Mouse (Mus musculus): ENCODE data around the gene Fam229a. TPM values are rescaled to one million over a fixed set of nuclear protein-coding genes. Genes with fewer than 3 reads are reported as not detected.
A peak's percentile ranks its signal among the peaks of the same experiment; 100 is the strongest.

Gene Fam229a
- polyA plus RNA-seq, 1 experiment from 2014 or later: not detected

DNA sequence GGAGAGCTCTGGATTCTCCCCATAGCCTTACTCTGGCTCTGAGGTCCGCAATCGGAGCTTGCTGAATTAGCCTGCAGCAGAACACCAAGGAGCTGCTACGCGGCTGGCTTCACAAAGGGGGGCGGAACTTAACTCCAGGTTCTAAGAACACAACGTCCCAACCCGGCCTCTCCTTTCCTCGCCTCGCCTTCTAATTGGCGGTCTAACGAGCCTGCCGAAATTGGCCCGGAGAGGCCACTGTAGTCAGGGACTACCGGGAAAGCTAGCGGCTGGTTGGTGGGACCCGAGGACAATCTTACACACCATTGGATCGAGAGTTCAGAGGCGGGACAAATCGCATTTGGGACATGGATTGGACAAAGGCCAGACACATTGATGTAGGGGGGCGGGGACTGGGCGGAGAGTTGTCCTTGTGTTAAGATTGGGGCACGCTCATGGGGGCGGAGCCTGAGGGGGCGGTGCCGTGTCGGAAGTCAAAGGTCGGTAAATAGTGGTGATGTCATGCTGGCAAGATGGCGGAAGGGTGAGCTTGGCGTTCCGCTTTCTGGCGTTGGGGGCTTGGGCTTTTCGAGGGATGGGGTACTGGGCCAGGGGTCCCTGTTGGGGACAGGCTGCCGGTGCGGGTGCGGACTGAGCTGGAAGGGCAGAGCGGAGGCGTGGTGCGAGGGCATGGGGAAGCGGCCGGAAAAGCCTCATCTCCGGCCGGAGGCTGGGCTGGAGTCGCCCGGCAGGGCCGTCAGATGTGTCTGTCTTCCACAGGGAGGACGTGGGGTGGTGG lies 29.6 kb upstream of the Fam229a start, which contains the start of gene Bsdc1:
TSS of gene Bsdc1 (plus strand) at position 399 of the 778 bp plus-strand sequence.
- no peaks in the 10 kb centered on the region for H3K9me3 ChIP-seq
- no peaks in the 10 kb centered on the region for H3K27me3 ChIP-seq
- under 1% methylated on average over 46 of the region's 46 CpGs for WGBS
- H3K36me3 ChIP-seq: peaks cover 28% of the 10 kb centered on the region
- H3K27ac ChIP-seq: peak within 1 kb of the TSS; percentile 92
- peak within 1 kb of the TSS; percentile 86 for H3K9ac ChIP-seq (replicated peaks)
- H3K4me1 ChIP-seq (replicated peaks): peaks cover 13% of the 10 kb centered on the region
- H3K4me3 ChIP-seq (replicated peaks): peak within 1 kb of the TSS; percentile 79
- H3K4me2 ChIP-seq (replicated peaks): peak within 1 kb of the TSS; percentile 86
- ATAC-seq: peak; percentile 99

DNA sequence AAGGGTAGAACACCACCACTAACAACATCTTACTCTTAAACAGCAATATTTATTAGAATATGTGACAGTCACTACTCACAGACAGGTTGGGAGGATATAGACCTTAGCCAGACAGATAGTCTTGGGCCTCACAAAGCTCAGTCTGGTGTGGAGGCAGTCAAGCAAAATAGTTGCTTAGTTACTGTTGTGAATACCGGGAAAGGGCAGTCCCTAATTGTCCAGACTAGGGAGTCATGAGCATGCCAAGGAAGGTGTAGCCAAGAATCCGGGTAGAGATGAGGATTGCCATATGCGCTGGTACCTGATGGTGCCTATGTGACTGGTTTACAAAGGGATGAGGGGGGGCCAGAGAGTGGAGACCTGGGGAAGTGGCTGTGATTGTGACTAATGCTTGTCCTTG lies 28.9 kb upstream of the Fam229a start:
- H3K27ac ChIP-seq: peak overlapping the region; percentile 65; the same call in 1 of the 2 replicates
- no peak for ATAC-seq

DNA sequence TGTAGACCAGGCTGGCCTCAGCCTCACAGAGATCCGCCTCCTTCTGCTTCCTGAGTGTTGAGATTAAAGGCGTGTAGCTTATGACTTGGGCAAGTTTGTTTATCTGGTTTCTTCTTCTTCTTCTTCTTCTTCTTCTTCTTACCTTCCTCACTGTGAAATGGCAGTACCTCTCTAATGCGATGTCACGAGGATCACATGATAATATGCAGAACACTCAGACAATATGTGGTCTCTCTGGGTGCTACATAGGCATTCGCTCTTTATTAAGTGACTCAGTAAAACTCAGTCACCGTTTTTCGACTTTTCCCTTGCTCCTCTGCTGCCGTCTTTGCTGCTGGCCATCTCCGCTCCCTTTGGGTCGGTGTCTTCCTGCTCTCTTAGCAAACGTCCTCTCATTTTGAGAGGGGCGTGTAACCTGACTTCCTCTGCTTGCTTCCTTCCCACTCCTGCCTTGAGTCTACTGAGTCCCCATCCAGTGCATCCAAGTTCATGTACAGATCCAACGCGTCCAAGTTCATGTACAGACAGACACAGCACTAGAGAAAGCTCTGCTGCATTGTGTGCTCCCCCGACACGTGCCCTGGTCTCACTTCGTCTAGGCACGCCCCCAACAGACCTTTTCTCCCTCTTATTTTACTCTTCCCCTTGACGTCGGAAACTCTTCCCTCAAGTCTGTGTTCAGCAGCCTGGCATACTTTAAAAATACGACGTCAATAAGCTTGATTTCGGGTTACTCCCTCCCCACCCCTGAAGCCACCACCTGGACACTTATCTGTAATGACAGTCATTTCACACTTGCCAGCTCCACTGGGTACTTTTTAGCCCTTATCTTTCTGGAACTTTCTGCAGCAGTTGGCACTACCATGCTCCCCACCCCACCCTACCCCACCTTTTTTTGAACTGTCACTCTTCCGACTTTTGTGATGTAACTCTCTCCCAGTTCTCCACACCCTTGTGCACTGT lies 27.6 kb upstream of the Fam229a start:
- no peak for ATAC-seq
- H3K27me3 ChIP-seq: no peaks in the 10 kb centered on the region

More for the DNA sequence above, 28.9 kb upstream of the Fam229a start:
- Histone ChIP-seq H3K9ac (replicated peaks) (peak overlapping the region; percentile 86), H3K9me3 (no peaks in the 10 kb centered on the region), H3K4me2 (replicated peaks) (peak overlapping the region; percentile 86), H3K36me3 (peaks cover 36% of the 10 kb centered on the region), H3K4me1 (replicated peaks) (peaks cover 13% of the 10 kb centered on the region), H3K27me3 (no peaks in the 10 kb centered on the region), H3K4me3 (replicated peaks) (peak overlapping the region; percentile 79)
- WGBS: 41% methylated on average over 3 of the region's 3 CpGs

DNA sequence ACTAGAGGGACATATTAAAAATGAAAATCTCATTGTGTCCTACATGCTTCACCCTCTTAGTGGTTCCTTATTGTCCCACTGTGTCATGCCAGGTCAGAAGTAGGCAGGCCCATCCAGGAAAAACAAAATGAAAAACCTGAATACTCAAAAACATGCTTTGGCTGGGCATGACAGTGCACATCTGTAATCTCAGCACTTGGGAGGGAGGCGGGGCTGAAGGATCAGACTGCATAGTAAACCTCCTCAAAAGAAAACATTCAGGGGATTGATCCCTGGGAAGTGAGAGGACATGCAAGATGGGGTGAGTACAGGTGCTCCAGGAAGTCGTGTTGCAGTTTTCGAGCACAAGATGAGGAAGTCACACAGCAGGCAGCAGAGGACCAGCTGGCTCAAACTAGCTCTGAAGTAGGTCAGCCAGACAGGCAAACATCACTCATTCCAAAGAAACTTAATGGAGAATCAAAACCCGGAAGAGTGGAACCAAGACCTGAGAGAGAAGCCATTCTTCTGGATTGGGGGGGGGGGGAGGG lies 26.6 kb upstream of the Fam229a start:
- Histone ChIP-seq H3K4me2 (replicated peaks) (no peak overlapping the region), H3K27ac (no peak overlapping the region), H3K4me1 (replicated peaks) (peaks cover 13% of the 10 kb centered on the region), H3K9ac (replicated peaks) (no peak overlapping the region), H3K4me3 (replicated peaks) (no peak overlapping the region), H3K9me3 (no peaks in the 10 kb centered on the region), H3K36me3 (peaks cover 58% of the 10 kb centered on the region), H3K27me3 (no peaks in the 10 kb centered on the region)
- WGBS: 84% methylated on average over 4 of the region's 4 CpGs
- no peak for ATAC-seq

More for the DNA sequence above, 27.6 kb upstream of the Fam229a start:
- Histone ChIP-seq H3K27ac (no peak overlapping the region), H3K4me2 (replicated peaks) (no peak overlapping the region), H3K4me1 (replicated peaks) (peaks cover 13% of the 10 kb centered on the region), H3K9me3 (no peaks in the 10 kb centered on the region), H3K4me3 (replicated peaks) (no peak overlapping the region), H3K36me3 (peaks cover 48% of the 10 kb centered on the region), H3K9ac (replicated peaks) (no peak overlapping the region)
- 90% methylated on average over 24 of the region's 24 CpGs for WGBS

DNA sequence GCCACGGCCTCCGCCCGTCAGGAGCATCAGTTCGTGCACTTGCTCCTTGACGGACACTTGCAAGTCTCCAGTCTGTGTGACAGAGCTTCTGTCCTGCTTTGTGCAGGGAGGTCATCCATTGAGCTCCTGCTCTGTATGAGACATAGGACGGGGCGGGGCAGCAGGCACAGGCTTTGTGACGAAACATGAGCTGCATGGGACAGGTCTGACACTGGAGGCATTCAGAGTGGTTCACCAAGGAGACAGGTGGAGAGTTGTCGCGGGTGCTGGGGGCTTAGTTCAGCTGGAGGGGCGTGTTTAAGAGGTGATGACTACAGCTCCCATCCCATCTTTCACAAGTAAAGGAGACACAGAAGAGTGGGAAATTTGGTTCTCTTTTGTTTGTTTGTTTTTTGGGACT lies 14.9 kb upstream of the Fam229a start:
- no peak overlapping the region for H3K4me3 ChIP-seq (replicated peaks)
- no peak overlapping the region for H3K27ac ChIP-seq
- H3K27me3 ChIP-seq: no peaks in the 10 kb centered on the region
- peaks cover 91% of the 10 kb centered on the region for H3K36me3 ChIP-seq
- H3K4me2 ChIP-seq (replicated peaks): no peak overlapping the region
- no peak overlapping the region for H3K9ac ChIP-seq (replicated peaks)
- no peaks in the 10 kb centered on the region for H3K4me1 ChIP-seq (replicated peaks)
- ATAC-seq: no peak
- H3K9me3 ChIP-seq: no peaks in the 10 kb centered on the region
- 91% methylated on average over 11 of the region's 11 CpGs for WGBS

DNA sequence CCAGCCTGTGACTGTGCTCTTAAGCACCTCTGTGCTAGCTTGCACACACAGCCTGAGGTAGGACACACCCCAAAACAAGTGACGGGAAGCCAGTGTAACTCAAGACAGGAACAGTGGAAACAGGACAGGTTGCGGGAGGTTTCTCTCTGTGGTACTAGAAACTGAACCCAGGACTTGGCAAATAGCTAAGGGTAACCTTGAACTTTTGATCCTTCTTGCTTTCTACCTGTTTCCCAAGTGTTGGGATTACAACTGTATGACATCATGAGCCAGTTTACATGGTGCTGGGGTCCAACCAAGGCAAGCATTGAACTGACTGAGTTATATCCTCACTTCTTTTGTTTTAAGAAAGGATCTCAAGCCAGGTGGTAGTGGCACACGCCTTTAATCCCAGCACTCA lies 11.1 kb upstream of the Fam229a start:
- 89% methylated on average over 3 of the region's 3 CpGs for WGBS
- Histone ChIP-seq H3K4me3 (replicated peaks) (no peak overlapping the region), H3K36me3 (peaks cover 92% of the 10 kb centered on the region), H3K27ac (no peak overlapping the region), H3K27me3 (no peaks in the 10 kb centered on the region), H3K9ac (replicated peaks) (no peak overlapping the region), H3K9me3 (no peaks in the 10 kb centered on the region), H3K4me1 (replicated peaks) (no peaks in the 10 kb centered on the region), H3K4me2 (replicated peaks) (no peak overlapping the region)
- ATAC-seq: no peak

DNA sequence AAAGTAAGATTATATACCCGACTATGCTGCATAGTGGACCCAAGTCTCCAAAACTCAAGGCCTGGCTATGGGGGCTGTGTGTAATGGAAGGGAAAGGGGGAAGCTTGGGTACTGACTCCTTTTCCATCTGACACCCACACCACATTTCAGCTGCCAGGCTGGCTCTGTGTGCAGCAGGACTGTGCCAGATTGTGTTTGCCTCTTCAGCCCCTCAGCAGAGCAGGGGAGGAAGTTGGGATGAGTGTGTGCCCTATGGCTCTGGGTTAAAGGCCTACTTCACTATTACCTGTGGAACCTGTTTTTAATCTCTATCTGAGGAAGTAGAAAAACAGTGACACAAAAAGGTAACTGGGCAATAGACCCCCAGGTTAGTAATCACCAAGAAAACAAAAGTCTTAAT lies 9.9 kb upstream of the Fam229a start:
- H3K27ac ChIP-seq: no peak overlapping the region
- no peaks in the 10 kb centered on the region for H3K9me3 ChIP-seq
- no peak overlapping the region for H3K9ac ChIP-seq (replicated peaks)
- H3K36me3 ChIP-seq: peaks cover 93% of the 10 kb centered on the region
- H3K4me3 ChIP-seq (replicated peaks): no peak overlapping the region
- H3K4me2 ChIP-seq (replicated peaks): no peak overlapping the region
- ATAC-seq: no peak
- H3K4me1 ChIP-seq (replicated peaks): no peaks in the 10 kb centered on the region
- 90% methylated on average over 1 of the region's 1 CpGs for WGBS
- no peaks in the 10 kb centered on the region for H3K27me3 ChIP-seq

DNA sequence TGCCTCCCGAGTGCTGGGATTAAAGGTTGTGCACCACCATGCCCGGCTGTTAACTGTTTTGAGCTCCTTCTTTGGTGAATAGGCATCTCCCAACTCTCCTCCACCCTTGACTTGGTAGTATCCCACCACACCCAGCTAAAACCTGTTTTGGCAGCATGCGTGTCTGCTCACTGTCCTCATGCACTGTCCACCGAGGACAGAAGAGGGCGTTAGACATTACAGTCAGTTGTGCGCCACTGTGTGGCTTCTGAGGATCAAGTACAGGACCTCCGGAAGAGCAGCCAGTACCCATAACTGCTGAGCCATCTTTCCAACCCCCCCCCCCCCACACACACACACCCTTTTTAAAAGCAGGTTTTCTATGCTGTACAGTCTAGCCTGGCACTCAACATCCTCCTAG lies 3.7 kb downstream of the Fam229a start:
- ATAC-seq: no peak
- Histone ChIP-seq H3K36me3 (no peaks in the 10 kb centered on the region), H3K4me1 (replicated peaks) (peaks cover 34% of the 10 kb centered on the region), H3K9ac (replicated peaks) (no peak overlapping the region), H3K4me2 (replicated peaks) (no peak overlapping the region), H3K27me3 (peaks cover 31% of the 10 kb centered on the region), H3K9me3 (no peaks in the 10 kb centered on the region), H3K4me3 (replicated peaks) (no peak overlapping the region), H3K27ac (no peak overlapping the region)
- WGBS: 63% methylated on average over 7 of the region's 7 CpGs

DNA sequence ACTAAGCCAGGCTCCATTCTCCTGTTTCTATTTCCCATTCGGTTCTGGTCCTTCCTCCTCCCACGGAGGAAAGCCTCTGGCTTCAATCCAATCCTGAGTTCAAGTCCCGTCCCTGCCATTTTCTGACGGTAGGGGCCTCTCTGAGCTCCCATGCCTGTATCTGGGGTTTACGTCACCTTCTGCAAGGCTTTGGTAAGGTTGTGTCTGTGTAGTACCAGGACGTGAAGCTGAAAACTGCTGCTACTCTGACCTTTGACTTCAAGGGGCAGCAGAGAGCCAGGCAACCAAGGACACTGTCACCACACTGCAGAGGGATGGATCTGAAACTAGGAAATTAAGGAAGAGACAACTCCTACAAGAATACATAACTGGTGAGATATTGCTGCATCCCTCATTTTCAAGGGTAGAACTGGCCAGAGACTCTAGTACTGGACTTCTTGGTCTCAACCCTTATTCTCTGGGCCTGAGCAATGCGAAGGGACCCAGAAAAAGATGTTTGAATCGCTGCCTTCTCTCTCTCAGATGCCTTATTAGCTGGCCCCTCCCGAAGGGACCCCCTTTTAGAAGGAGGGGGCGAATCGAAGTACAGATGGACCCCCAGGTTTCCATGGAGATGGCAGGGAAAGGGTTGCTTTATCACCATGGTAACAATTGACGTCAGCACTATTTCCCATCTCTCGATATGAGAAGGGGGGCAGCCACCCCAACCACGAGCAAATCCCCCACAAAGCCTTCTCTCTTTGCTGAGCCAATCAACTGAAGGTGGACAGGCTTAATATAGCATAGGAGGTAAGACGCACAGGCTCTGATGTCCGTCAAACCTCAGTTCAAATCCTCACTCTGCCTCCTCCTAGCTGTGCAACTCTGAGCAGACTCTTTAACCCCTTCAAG lies 4.9 kb downstream of the Fam229a start:
- Histone ChIP-seq H3K9ac (replicated peaks) (peak overlapping the region; percentile 17; the same call in 1 of the 2 replicates), H3K4me2 (replicated peaks) (peak overlapping the region; percentile 33), H3K9me3 (no peaks in the 10 kb centered on the region), H3K4me1 (replicated peaks) (peaks cover 33% of the 10 kb centered on the region), H3K27ac (peak overlapping the region; percentile 64), H3K4me3 (replicated peaks) (peak overlapping the region; percentile 16; the same call in 1 of the 2 replicates), H3K27me3 (peaks cover 22% of the 10 kb centered on the region), H3K36me3 (no peaks in the 10 kb centered on the region)
- 15% methylated on average over 16 of the region's 16 CpGs for WGBS
- peak; percentile 49 for ATAC-seq

DNA sequence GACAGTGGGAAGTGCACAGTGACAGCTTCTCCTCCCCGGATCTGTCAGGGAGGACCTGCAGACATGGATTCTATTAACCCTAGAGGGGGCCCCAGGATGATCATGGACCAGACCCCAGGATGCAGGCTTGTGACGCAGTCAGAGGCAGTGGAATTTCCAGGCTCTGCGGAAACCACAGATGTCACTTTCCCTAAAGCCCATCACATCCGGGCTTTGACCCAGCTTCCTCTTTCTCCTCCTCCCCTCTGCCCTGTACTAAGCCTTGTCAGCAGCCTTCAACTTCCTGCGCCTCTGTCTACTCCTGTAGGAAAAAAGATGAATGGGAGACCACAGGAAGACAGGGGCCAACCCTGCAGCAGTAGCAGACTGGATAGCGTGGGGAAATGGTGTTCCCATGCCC lies 5.6 kb downstream of the Fam229a start:
- 45% methylated on average over 6 of the region's 6 CpGs for WGBS
- H3K9ac ChIP-seq (replicated peaks): peak overlapping the region; percentile 17; the same call in 1 of the 2 replicates
- H3K27me3 ChIP-seq: peaks cover 14% of the 10 kb centered on the region
- H3K9me3 ChIP-seq: no peaks in the 10 kb centered on the region
- peak overlapping the region; percentile 33 for H3K4me2 ChIP-seq (replicated peaks)
- H3K4me3 ChIP-seq (replicated peaks): peak overlapping the region; percentile 16; the same call in 1 of the 2 replicates
- H3K27ac ChIP-seq: peak overlapping the region; percentile 64
- peaks cover 32% of the 10 kb centered on the region for H3K4me1 ChIP-seq (replicated peaks)
- ATAC-seq: no peak
- H3K36me3 ChIP-seq: no peaks in the 10 kb centered on the region

DNA sequence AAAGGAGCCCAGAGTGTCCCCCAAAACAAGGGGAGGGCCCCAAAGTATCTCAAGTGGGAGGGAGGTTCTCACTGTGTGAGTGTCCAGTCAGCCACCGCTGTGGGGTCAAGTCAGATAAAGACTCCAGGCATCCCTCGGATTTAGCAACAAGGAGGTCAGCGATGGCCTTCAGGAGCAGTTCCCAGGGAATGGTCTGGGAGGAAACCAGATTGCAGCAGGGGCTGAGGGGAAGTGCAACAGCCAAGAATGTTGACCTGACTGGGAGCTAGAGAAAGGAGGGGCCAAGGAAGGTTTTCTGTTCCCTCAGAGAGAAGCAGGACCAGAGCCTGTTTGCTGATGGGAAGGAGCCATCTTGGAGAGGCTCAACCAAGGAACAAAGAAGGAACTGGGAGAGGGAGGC lies 8.0 kb downstream of the Fam229a start:
- Histone ChIP-seq H3K4me1 (replicated peaks) (peaks cover 28% of the 10 kb centered on the region), H3K9ac (replicated peaks) (no peak overlapping the region), H3K27me3 (no peaks in the 10 kb centered on the region), H3K27ac (no peak overlapping the region), H3K9me3 (no peaks in the 10 kb centered on the region), H3K36me3 (no peaks in the 10 kb centered on the region), H3K4me3 (replicated peaks) (no peak overlapping the region), H3K4me2 (replicated peaks) (no peak overlapping the region)
- no peak for ATAC-seq
- 84% methylated on average over 3 of the region's 3 CpGs for WGBS
